Mouse (Mus musculus): Measurements from ENCODE around the gene Dhcr7. TPM values are rescaled to one million over a fixed set of nuclear protein-coding genes. Genes with fewer than 3 reads are reported as not detected.

The Dhcr7 gene
- polyA plus RNA-seq, 1 experiment: 70.7 TPM

DNA sequence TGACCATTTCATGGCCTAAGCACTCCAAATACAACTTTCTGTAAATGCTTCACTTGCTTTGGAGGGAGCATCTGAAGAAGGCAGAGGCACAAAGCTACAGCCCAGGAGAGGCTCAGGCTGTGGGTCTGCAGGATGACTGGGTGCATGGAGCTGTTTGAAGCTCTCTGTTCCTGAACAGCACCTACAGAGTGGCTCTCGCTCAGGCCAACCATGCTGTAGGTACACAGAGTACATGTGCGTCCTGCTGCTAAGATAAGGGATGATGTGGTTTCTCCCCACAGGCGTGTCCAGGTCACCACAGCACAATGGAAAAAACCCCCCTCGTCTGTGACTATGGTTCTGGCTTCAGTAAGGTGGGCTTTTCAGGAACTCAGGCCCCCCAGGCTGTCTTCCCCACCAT, 45.9 kb downstream of the Dhcr7 start:
- no peak for TF ChIP-seq POLR2A (IDR thresholded peaks at IDR 0.05; ENCODE audit: borderline replicate concordance, insufficient read depth, low read length)
- TF ChIP-seq CTCF (IDR thresholded peaks at IDR 0.05; ENCODE audit: borderline replicate concordance, insufficient read depth, low read depth, low read length): no peak
- H3K27me3 ChIP-seq (ENCODE audit: control insufficient read depth, insufficient read depth, low read length): no peaks in the 10 kb centered on the region
- DNase-seq: no peak
- H3K4me1 ChIP-seq (ENCODE audit: control insufficient read depth, insufficient read depth, low read length): no peaks in the 10 kb centered on the region
- no peak overlapping the region for H3K27ac ChIP-seq (ENCODE audit: insufficient read depth, low read length)
- no peak overlapping the region for H3K4me3 ChIP-seq (replicated peaks; ENCODE audit: insufficient read depth, low read depth, low read length)
- WGBS: 78% methylated on average over 4 of the region's 4 CpGs

DNA sequence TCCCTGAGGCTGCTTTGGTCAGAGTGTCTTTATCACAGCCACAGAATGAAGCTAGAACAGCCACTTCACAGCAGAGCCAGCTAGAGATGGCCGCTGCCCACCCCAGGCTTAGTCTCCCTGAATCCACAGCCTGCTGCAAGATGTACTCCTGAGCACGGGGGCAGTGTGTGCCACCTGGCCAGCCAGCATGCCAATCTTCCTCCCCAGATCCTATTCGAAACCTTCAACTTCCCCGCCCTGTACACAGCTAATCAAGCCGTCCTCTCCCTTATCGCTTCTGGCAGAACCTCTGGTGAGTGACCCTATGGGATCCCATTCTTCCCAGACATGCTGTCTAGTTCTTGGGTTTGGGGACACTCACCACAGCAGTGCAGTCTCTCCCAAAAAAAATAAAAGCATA, 60.8 kb downstream of the Dhcr7 start:
- no peaks in the 10 kb centered on the region for H3K4me1 ChIP-seq (ENCODE audit: control insufficient read depth, insufficient read depth, low read length)
- no peak for TF ChIP-seq POLR2A (IDR thresholded peaks at IDR 0.05; ENCODE audit: borderline replicate concordance, insufficient read depth, low read length)
- no peak for TF ChIP-seq CTCF (IDR thresholded peaks at IDR 0.05; ENCODE audit: borderline replicate concordance, insufficient read depth, low read depth, low read length)
- no peak for DNase-seq
- WGBS: 67% methylated on average over 6 of the region's 6 CpGs
- no peaks in the 10 kb centered on the region for H3K27me3 ChIP-seq (ENCODE audit: control insufficient read depth, insufficient read depth, low read length)
- H3K27ac ChIP-seq (ENCODE audit: insufficient read depth, low read length): no peak overlapping the region
- H3K4me3 ChIP-seq (replicated peaks; ENCODE audit: insufficient read depth, low read depth, low read length): no peak overlapping the region

DNA sequence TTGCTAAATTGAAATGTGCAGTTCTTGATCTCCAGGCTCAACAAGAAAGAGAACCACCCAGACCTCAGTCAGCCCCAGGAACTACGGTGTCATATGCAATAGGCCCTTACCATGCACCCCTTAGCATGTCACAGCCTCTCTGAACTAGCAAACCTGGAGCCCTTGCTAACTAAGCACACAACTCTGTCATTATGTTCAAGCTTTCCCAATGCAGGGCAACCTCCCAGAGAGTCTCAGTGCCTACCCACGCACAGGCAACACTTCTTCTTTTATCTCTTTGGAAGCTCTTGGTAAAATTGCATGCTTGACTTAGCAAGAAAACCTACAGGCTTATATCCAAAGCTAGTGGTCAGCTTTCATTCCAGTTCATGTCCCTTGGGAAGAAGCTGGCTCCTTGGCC, 68.2 kb downstream of the Dhcr7 start:
- Histone ChIP-seq H3K27me3 (ENCODE audit: control insufficient read depth, insufficient read depth, low read length) (no peaks in the 10 kb centered on the region), H3K27ac (ENCODE audit: insufficient read depth, low read length) (no peak overlapping the region), H3K4me3 (replicated peaks; ENCODE audit: insufficient read depth, low read depth, low read length) (no peak overlapping the region), H3K4me1 (ENCODE audit: control insufficient read depth, insufficient read depth, low read length) (no peaks in the 10 kb centered on the region)
- WGBS: 57% methylated on average over 2 of the region's 2 CpGs
- TF ChIP-seq CTCF (IDR thresholded peaks at IDR 0.05; ENCODE audit: borderline replicate concordance, insufficient read depth, low read depth, low read length) (no peak), POLR2A (IDR thresholded peaks at IDR 0.05; ENCODE audit: borderline replicate concordance, insufficient read depth, low read length) (no peak)
- DNase-seq: no peak

DNA sequence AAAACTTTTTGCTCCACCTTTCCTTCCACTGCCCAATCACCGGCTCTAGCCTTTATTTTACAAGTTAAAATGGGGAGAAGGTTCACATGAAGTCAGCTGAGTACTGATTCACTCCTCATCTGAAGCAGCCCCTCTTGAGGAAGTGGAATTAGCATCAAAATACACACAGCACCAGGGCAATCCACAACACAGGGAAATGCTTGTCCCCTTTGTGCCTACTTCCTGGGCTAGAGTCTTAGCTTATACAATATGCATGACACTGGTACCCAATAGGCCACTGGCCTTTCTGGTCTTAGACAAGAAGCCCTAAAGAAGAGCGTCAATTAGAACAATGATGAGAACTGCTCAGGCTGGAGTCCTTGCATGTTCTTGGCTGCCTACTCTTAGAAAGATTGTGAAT, 69.4 kb downstream of the Dhcr7 start:
- no peaks in the 10 kb centered on the region for H3K4me1 ChIP-seq (ENCODE audit: control insufficient read depth, insufficient read depth, low read length)
- no peaks in the 10 kb centered on the region for H3K27me3 ChIP-seq (ENCODE audit: control insufficient read depth, insufficient read depth, low read length)
- no peak for DNase-seq
- 62% methylated on average over 2 of the region's 2 CpGs for WGBS
- no peak overlapping the region for H3K4me3 ChIP-seq (replicated peaks; ENCODE audit: insufficient read depth, low read depth, low read length)
- no peak overlapping the region for H3K27ac ChIP-seq (ENCODE audit: insufficient read depth, low read length)
- TF ChIP-seq CTCF (IDR thresholded peaks at IDR 0.05; ENCODE audit: borderline replicate concordance, insufficient read depth, low read depth, low read length) (no peak), POLR2A (IDR thresholded peaks at IDR 0.05; ENCODE audit: borderline replicate concordance, insufficient read depth, low read length) (no peak)

Other genes starting within 250 kb of the Dhcr7 start
- gene Cars, start 223.1 kb upstream of the Dhcr7 start, polyA plus RNA-seq (2012; rRNA removed): 46.2 and 50.1 TPM in 2 replicates
- gene Tnfrsf26, start 194.4 kb upstream of the Dhcr7 start, polyA plus RNA-seq (2012; rRNA removed): 0.05 TPM in 2 replicates
- gene Tnfrsf22, start 173.5 kb upstream of the Dhcr7 start, polyA plus RNA-seq (2012; rRNA removed): 3.6 and 3.8 TPM in 2 replicates
- 1.5 and 3.1 TPM in 2 replicates for gene Tnfrsf23, start 137.3 kb upstream of the Dhcr7 start, polyA plus RNA-seq (2012; rRNA removed)
- 32.4 and 35.6 TPM in 2 replicates for gene Osbpl5, start 66.2 kb upstream of the Dhcr7 start, polyA plus RNA-seq (2012; rRNA removed)
- gene Mrgprg, start 56.2 kb upstream of the Dhcr7 start, polyA plus RNA-seq (2012; rRNA removed): not detected in 2 replicates
- gene Mrgpre, start 38.6 kb upstream of the Dhcr7 start, polyA plus RNA-seq (2012; rRNA removed): 4.0 and 4.4 TPM in 2 replicates
- 10.8 and 12.5 TPM in 2 replicates for gene Nadsyn1, start 296 bp upstream of the Dhcr7 start, polyA plus RNA-seq (2012; rRNA removed)
- gene Gm498, start 43.7 kb downstream of the Dhcr7 start, polyA plus RNA-seq (2012; rRNA removed): not detected in 2 replicates
- gene Shank2, start 178.8 kb downstream of the Dhcr7 start, polyA plus RNA-seq (2012; rRNA removed): 46.3 and 53.6 TPM in 2 replicates

Data from cerebellum, adult 2 months (tissue).